Comparison of ENCODE assay signal across 8 mouse cellular contexts in genomic region chr14:6605004-6605403, GRCm38 (mm10). TPM values are rescaled to one million over a fixed set of nuclear protein-coding genes. Genes with fewer than 3 reads are reported as not detected.
DNase-seq lines count a peak whose midpoint lies in the region; ATAC-seq and TF ChIP-seq lines count a peak whose summit lies in the region.
"Not testable (repeated sequence)": the region's sequence is repeated elsewhere in the genome, so short reads cannot be mapped to it uniquely, and the experiment has no call there.

No protein-coding gene starts in this region.

- not testable (repeated sequence) for ATAC-seq in forebrain, embryonic 12.5 days (ENCODE audit: low FRiP score); heart, embryonic 15.5 days (replicated peaks; ENCODE audit: insufficient number of reproducible peaks, insufficient read depth, low FRiP score, low read depth); kidney, embryonic 15.5 days (replicated peaks; ENCODE audit: low FRiP score); limb, embryonic 12.5 days (ENCODE audit: insufficient number of reproducible peaks, insufficient read depth, low FRiP score, low TSS enrichment, low read depth)
- 0 out of 2 replicates have a peak, but pooled peaks have one; percentile 44 for ATAC-seq in megakaryocyte progenitor cell, adult 5-6 weeks (replicated peaks; ENCODE audit: poor library complexity)

- 6% methylated on average over 16 of the region's 20 CpGs for WGBS in cerebellum, adult 2 months
- WGBS in forebrain, embryonic 12.5 days = 3% methylated on average over 10 of the region's 20 CpGs
- under 1% methylated on average over 10 of the region's 20 CpGs for WGBS in heart, embryonic 15.5 days
- WGBS in kidney, embryonic 15.5 days = 3% methylated on average over 13 of the region's 20 CpGs
- 3% methylated on average over 18 of the region's 20 CpGs for WGBS in limb, embryonic 12.5 days

- peak; percentile 3 to 22 for DNase-seq in cerebellum, adult 2 months
- DNase-seq in right cerebral cortex, adult 2 months (ENCODE audit: low spot score in 2 of 2) = peak; percentile 2 to 9
- peak; percentile 29 for DNase-seq in urinary bladder, adult 2 months (ENCODE audit: low spot score)

- H3K4me1 ChIP-seq in cerebellum, adult 2 months (ENCODE audit: control insufficient read depth, insufficient read depth, low read length); forebrain, embryonic 12.5 days; heart, embryonic 15.5 days (replicated peaks); kidney, embryonic 15.5 days; limb, embryonic 12.5 days (replicated peaks): not testable (repeated sequence)

- peak overlapping the region; percentile 40; the same call in 1 of the 2 replicates for H3K9ac ChIP-seq in forebrain, embryonic 12.5 days
- H3K9ac ChIP-seq in heart, embryonic 15.5 days = not testable (repeated sequence)
- 0 out of 2 replicates have a peak overlapping the region, but pooled peaks have one; percentile 14 for H3K9ac ChIP-seq in kidney, embryonic 15.5 days
- peak overlapping the region; percentile 53; the same call in 1 of the 2 replicates for H3K9ac ChIP-seq in limb, embryonic 12.5 days (replicated peaks)

- not testable (repeated sequence) for TF ChIP-seq CTCF in cerebellum, adult 2 months (IDR thresholded peaks at IDR 0.05; ENCODE audit: borderline replicate concordance, insufficient read depth, low read depth, low read length)

- not testable (repeated sequence) for TF ChIP-seq POLR2A in cerebellum, adult 2 months (IDR thresholded peaks at IDR 0.05; ENCODE audit: borderline replicate concordance, insufficient read depth, low read length)

- H3K27ac ChIP-seq in cerebellum, adult 2 months (ENCODE audit: insufficient read depth, low read length); forebrain, embryonic 12.5 days; heart, embryonic 15.5 days; kidney, embryonic 15.5 days; limb, embryonic 12.5 days: not testable (repeated sequence)

- peak overlapping the region; percentile 65 for H3K4me2 ChIP-seq in forebrain, embryonic 12.5 days
- peak overlapping the region; percentile 70 for H3K4me2 ChIP-seq in heart, embryonic 15.5 days
- H3K4me2 ChIP-seq in kidney, embryonic 15.5 days = peak overlapping the region; percentile 67
- peak overlapping the region; percentile 61 for H3K4me2 ChIP-seq in limb, embryonic 12.5 days

- not testable (repeated sequence) for H3K4me3 ChIP-seq in cerebellum, adult 2 months (replicated peaks; ENCODE audit: insufficient read depth, low read depth, low read length)
- peak overlapping the region; percentile 41 for H3K4me3 ChIP-seq in forebrain, embryonic 12.5 days (replicated peaks)
- peak overlapping the region; percentile 49 for H3K4me3 ChIP-seq in heart, embryonic 15.5 days
- H3K4me3 ChIP-seq in kidney, embryonic 15.5 days (replicated peaks) = peak overlapping the region; percentile 40
- H3K4me3 ChIP-seq in limb, embryonic 12.5 days (replicated peaks) = peak overlapping the region; percentile 38

- not testable (repeated sequence) for H3K9me3 ChIP-seq in forebrain, embryonic 12.5 days; heart, embryonic 15.5 days (replicated peaks); kidney, embryonic 15.5 days (replicated peaks); limb, embryonic 12.5 days

- not testable (repeated sequence) for H3K27me3 ChIP-seq in cerebellum, adult 2 months (ENCODE audit: control insufficient read depth, insufficient read depth, low read length); forebrain, embryonic 12.5 days; heart, embryonic 15.5 days; kidney, embryonic 15.5 days; limb, embryonic 12.5 days

- H3K36me3 ChIP-seq in forebrain, embryonic 12.5 days (replicated peaks); heart, embryonic 15.5 days; kidney, embryonic 15.5 days; limb, embryonic 12.5 days: not testable (repeated sequence)

RNA-seq across cellular contexts. Expression of gene Gm3629, which starts 14.6 kb away (rescaled TPM):
- 0.25 and 0.47 TPM in 2 replicates for polyA plus RNA-seq in cerebellum, adult 2 months (2012; rRNA removed)
- 0.41 TPM in 1 of 2 replicates, not detected in the other for polyA plus RNA-seq in forebrain, embryonic 12.5 days (2016; fragmentation: Nextera tagmentation; extraction: Ambion mirVana)
- 0.32 and 0.59 TPM in 2 replicates for polyA plus RNA-seq in heart, embryonic 15.5 days (2015; fragmentation: Nextera tagmentation; extraction: Ambion mirVana)
- not detected in 2 replicates for polyA plus RNA-seq in kidney, embryonic 15.5 days (2015; fragmentation: Nextera tagmentation; extraction: Ambion mirVana)
- polyA plus RNA-seq in limb, embryonic 12.5 days (2016; fragmentation: Nextera tagmentation; extraction: Ambion mirVana) = 0.31 TPM in 1 of 2 replicates, not detected in the other
- total RNA-seq in megakaryocyte progenitor cell, adult 5-6 weeks (2015) = 0.27 TPM in 1 of 2 replicates, not detected in the other
- not detected in 2 replicates for total RNA-seq in megakaryocyte progenitor cell, adult 5-6 weeks (2017)
- 0.75 and 0.87 TPM in 2 replicates for polyA plus RNA-seq in urinary bladder, adult 2 months (2012; rRNA removed)

RNA-seq across cellular contexts. Expression of gene Gm3460, which starts 17.2 kb away (rescaled TPM):
- polyA plus RNA-seq in cerebellum, adult 2 months (2012; rRNA removed) = 0.90 and 1.1 TPM in 2 replicates
- polyA plus RNA-seq in forebrain, embryonic 12.5 days (2016; fragmentation: Nextera tagmentation; extraction: Ambion mirVana) = not detected in 2 replicates
- not detected in 2 replicates for polyA plus RNA-seq in heart, embryonic 15.5 days (2015; fragmentation: Nextera tagmentation; extraction: Ambion mirVana)
- not detected in 2 replicates for polyA plus RNA-seq in kidney, embryonic 15.5 days (2015; fragmentation: Nextera tagmentation; extraction: Ambion mirVana)
- not detected in 2 replicates for polyA plus RNA-seq in limb, embryonic 12.5 days (2016; fragmentation: Nextera tagmentation; extraction: Ambion mirVana)
- not detected in 2 replicates for total RNA-seq in megakaryocyte progenitor cell, adult 5-6 weeks (2015)
- total RNA-seq in megakaryocyte progenitor cell, adult 5-6 weeks (2017) = not detected in 2 replicates
- polyA plus RNA-seq in urinary bladder, adult 2 months (2012; rRNA removed) = not detected in 2 replicates
